Mouse (Mus musculus) urinary bladder, adult 18-20 months (tissue): ENCODE results near the gene Tmem176b.

ENCODE experiments used
- DNase-seq, 2 experiments: peaks; one replicate each; pipeline ENCODE4 v3.0.0; 2022; ENCODE audit warnings: low spot score in 2 of 2, mixed read lengths in 2 of 2

Tmem176b gene

GRCm38 (mm10) chr6:48787867-48788266 is 53.4 kb downstream of the Tmem176b start:
- no peak for DNase-seq

- no peak for DNase-seq
Measured at GRCm38 (mm10) chr6:48785601-48786000, 55.7 kb downstream of the Tmem176b start.

GRCm38 (mm10) chr6:48785189-48785588 is 56.1 kb downstream of the Tmem176b start:
- peak in 1 of 2 experiments; percentile 24 for DNase-seq

GRCm38 (mm10) chr6:48784406-48784805 is 56.9 kb downstream of the Tmem176b start:
- DNase-seq, result no peak
